Mouse (Mus musculus): ENCODE data around the gene 1700003H04Rik. TPM values are rescaled to one million over a fixed set of nuclear protein-coding genes. Genes with fewer than 3 reads are reported as not detected.

The 1700003H04Rik gene
- polyA plus RNA-seq (2017; shearing (Covaris generic)), result not detected

DNA sequence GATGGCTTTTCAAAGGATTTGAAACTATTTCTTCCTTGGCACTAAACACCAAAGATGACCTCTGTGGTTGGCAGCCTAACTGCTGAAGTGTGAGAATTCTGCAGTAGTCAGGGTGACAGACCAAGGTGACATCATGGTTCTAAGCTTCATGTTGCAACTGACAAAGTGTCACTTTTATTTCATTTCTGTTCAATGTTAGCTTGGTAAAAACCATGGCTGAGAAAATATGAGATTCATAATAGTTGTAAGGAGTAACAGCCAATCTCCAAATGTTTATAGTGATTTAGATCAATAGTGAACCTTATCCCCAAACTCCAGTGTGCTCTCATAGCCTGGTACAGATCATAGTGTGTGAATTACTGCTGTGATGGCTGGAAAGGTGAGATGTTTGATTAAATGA is at the start of gene 1700003H04Rik:
1700003H04Rik (minus strand) TSS at position 101 of the 400 bp plus-strand sequence.
- no peak for ATAC-seq

DNA sequence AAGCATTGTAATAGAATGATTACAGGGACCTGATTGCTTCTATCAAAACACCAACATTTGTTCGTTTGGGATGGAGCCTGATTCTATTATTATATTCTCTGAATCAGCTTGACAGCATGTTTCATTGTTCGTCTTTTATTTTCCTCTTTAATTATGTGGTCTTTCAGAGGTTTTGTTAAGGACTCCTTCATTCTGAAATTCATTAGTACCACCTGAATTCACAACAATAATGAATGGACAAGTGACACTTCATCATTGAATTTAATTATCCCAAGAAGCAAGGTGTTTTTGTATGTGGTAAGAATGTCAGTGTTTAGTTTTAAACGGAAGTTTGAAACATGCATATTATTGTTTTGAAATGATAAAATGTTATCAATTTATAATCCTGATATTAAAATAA is 42.1 kb upstream of the 1700003H04Rik start:
- no peak for ATAC-seq

- no peak for ATAC-seq
These were observed 32.4 kb upstream of the 1700003H04Rik start for GRCm38 (mm10) chr3:124613287-124613686.

- no peak for ATAC-seq
These were observed 29.1 kb upstream of the 1700003H04Rik start for GRCm38 (mm10) chr3:124609956-124610355.

DNA sequence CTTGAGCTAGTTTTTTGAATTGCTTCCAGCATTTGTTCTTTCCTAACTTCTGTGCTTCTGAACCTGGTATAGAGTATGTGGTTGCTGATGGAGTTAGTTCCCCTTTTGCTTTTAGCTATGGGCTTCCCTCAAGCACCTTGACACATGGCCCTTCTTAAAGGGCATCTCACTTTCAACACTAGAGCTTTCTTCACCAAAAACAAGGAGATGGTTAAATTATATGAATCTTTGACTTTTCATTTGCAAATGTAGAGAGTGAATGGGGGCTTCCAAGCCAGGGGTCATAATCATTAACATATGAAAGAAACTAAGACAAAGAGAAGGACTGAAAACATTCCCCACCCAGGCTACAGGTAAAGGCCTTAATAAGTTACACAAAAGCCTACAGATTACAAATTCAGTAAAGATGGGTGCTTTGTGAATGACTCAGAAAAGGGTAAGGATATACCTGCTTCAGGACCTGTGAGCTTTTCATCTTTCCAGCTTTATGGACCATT is 25.2 kb upstream of the 1700003H04Rik start:
- ATAC-seq, result no peak

DNA sequence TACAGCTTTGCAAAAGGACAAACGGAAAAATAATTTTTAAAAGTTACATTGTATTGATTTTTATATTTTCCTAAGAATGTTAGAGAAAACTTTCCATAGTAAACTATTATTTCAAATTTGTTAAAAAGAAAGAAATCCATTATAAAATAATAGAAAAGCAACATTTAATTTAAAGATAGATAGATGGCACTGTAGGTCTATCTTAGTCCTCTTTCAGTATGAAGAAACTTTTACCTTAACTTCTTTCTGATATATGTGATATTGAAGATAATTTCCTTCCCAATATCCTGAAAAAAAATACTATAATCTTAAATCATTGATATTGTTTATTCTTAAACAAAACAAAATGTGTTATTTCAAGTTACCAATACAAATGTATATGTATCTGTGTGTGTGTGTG is 24.6 kb upstream of the 1700003H04Rik start:
- ATAC-seq, result no peak

- ATAC-seq, result no peak
These were observed 16.9 kb upstream of the 1700003H04Rik start for GRCm38 (mm10) chr3:124597789-124598188.

DNA sequence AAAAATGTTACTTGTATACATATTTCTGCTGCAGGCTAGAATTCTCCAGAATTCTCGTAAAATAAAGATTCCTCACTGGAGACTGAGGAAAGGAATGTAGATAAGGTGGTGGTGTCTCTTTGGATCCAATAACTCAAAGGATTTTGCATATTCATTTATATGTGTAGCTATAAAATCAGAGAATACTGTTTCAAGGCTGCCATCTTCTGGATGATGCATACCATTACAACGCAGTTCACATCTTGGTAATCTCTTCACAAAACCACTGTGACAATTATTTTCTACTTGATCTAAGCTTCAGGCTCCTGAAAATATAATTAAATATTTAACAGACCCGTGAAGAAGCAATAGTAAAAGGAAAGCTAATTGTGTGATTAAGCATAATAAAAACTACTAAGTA is 6.6 kb upstream of the 1700003H04Rik start:
- ATAC-seq, result no peak

DNA sequence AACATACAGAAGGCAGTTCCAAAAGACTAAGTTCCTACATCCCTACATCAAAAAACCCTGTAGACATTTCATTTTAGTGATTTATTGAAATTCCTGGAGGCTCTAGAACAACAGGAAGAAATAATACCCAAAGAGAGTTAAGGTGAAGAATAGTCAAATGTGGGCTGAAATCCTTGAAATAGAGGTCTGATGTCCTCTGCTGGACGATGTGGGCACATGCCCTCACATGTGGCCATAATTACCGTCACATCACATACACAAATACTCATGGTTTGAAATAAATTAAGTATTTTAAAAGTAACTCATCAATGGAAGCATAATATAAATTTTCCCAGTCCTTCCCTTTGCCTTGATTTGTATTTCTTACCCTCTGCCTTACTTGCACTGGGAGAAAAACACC is 4.9 kb upstream of the 1700003H04Rik start:
- no peak for ATAC-seq

DNA sequence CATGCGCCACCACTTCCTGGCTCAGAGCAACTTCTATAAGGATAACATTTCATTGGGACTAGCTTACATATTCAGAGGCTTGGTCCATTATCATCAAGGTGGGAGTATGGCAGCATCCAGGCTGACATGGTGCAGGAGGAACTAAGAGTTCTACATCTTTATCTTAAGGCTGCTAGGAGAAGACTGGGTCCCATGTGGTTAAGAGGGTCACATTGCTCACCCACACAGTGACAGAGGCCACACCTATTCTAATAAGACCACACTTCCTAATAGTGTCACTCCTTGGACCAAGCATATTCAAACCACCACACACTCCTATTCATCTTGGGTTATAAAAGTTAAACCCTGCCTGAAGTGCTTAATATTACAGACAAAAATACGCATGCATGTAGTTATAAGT is 23.6 kb downstream of the 1700003H04Rik start:
- no peak for ATAC-seq

DNA sequence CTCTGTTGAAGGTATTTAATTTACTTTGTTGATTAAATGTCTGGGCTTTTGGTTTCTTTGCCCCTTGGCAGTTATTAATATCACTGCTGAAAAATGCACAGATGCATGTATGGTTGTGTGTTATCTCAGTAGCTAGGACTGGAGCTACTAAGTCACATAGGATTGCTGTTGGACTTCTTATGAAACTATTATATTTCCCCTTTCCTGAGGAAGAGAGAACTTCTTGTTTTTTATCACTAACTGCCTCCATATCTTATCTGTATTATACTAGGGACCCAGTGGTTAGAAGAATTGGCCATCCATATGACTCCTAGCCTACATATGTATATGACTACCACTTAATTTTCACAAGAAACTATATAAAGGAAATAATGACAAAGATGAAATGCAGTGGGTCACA is 24.9 kb downstream of the 1700003H04Rik start:
- no peak for ATAC-seq

DNA sequence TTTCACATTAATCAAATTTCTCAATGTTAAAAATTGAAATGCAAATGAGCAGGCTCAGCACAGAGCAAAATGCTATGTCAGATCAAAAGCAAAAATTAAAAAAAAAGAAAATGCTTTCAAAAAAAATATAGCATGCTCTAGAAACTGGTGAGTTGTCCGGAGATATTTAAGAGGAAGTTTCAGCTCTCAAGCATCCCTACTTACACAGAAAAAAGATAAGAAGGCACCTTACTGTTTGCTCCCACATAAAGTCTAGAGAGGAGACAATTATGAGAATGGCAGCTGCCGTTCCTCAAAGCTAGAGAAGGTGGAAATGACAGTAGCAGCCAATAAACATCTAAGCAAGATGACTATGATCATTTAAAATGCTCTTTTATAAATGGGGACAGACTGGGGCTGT is 25.8 kb downstream of the 1700003H04Rik start:
- no peak for ATAC-seq

- no peak for ATAC-seq
These were observed 32.0 kb downstream of the 1700003H04Rik start for GRCm38 (mm10) chr3:124548898-124549297.

GRCm38 (mm10) chr3:124538260-124538659 is 42.6 kb downstream of the 1700003H04Rik start:
- ATAC-seq, result no peak

DNA sequence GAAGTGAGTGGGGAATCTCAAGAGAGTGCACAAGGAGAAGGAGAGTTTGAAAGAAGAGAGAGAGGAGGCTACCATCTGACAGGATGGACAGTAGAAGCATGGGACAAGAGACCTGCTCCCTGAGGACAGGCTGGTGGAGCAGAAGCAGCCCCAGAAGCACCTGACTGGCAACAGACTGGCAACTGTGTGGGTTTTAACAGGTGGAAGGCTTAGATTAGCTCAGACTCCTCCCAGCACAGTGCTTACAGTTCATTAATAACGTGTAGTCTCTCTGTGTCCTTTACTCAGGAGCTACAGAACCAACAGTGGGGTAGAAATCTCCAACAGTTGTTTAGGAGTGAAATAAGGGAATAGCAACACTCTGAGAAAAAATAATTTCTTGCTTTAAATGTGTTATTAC is 44.3 kb downstream of the 1700003H04Rik start:
- no peak for ATAC-seq

DNA sequence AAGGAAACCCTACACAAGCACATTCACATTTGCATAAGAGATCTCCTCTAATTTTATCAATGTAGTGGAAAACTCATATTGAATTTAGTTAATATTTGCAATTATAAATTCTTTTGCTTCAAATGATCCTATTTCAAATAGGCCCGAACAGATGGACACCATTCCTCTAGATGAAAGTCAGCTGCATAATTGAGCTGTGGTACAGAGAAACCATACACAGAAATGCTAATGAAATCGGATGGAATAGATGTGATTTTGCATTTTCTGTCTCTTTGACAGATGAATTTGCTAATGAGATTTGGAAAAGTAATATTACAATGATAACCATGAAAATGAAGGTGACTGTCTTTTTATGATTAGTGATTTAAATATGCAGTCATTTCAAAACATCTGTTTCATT is 62.1 kb downstream of the 1700003H04Rik start:
- no peak for ATAC-seq

Other genes starting within 250 kb of the 1700003H04Rik start
- gene 1700006A11Rik, start 155.1 kb downstream of the 1700003H04Rik start, polyA plus RNA-seq (2017; shearing (Covaris generic)), result not detected